Mouse (Mus musculus) stomach, embryonic 16.5 days (tissue): ENCODE results near the gene Ctnnbl1. TPM values are rescaled to one million over a fixed set of nuclear protein-coding genes. Genes with fewer than 3 reads are reported as not detected.

Experiments used
- ATAC-seq: fragments of 200-750 bp; cut with Nextera tagmentation; 2 replicates; pipeline ENCODE4 v1.8.0; 2017; ENCODE audit warnings: moderate number of reproducible peaks, moderate TSS enrichment; ENCODE audit not compliant: insufficient read depth, low FRiP score
- H3K27ac ChIP-seq: fragments of 300-500 bp; sonication (generic); 2 replicates; pipeline ENCODE4 v1.5.1; 2014; ENCODE audit warnings: low read length
- H3K27me3 ChIP-seq: fragments of 300-500 bp; sonication (generic); 2 replicates; pipeline ENCODE4 v1.6.1; 2014; ENCODE audit warnings: low read length, control low read depth, mixed read lengths; ENCODE audit not compliant: control insufficient read depth, insufficient read depth
- H3K36me3 ChIP-seq: fragments of 300-500 bp; sonication (generic); 2 replicates; pipeline ENCODE4 v1.6.1; 2014; ENCODE audit warnings: low read length; ENCODE audit not compliant: control insufficient read depth, insufficient read depth
- H3K4me1 ChIP-seq: fragments of 300-500 bp; sonication (generic); 2 replicates; pipeline ENCODE4 v1.6.1; 2014; ENCODE audit warnings: low read length, control low read depth, mixed read lengths; ENCODE audit not compliant: control insufficient read depth, insufficient read depth
- H3K4me2 ChIP-seq: fragments of 300-500 bp; sonication (generic); 2 replicates; pipeline ENCODE4 v1.6.1; 2014; ENCODE audit warnings: low read depth, low read length, mixed read lengths
- H3K4me3 ChIP-seq: fragments of 300-500 bp; sonication (generic); replicated peaks from 2 replicates; pipeline ENCODE4 v1.5.1; 2014; ENCODE audit warnings: mild to moderate bottlenecking, low read length
- H3K9ac ChIP-seq: fragments of 300-500 bp; sonication (generic); 2 replicates; pipeline ENCODE4 v1.6.1; 2014; ENCODE audit warnings: low read length
- H3K9me3 ChIP-seq: fragments of 300-500 bp; sonication (generic); replicated peaks from 2 replicates; pipeline ENCODE4 v1.6.1; 2016; ENCODE audit warnings: low read length, control low read depth; ENCODE audit not compliant: control insufficient read depth
- WGBS: fragments of 180-500 bp; shearing (Covaris S2); extraction: QIAGEN DNeasy Blood & Tissue Kit; methylation state at CpG from one replicate; pipeline ENCODE4 v1.1.7; 2014; 5-methylcytosine and 5-hydroxymethylcytosine counted together
- polyA plus RNA-seq: library from polyadenylated mRNA; unstranded; fragments of >200 nt; fragmentation: Nextera tagmentation; extraction: Ambion mirVana; gene quantifications from 2 replicates; pipeline ENCODE4 v1.2.1, GENCODE M21; 2015

Gene Ctnnbl1
- polyA plus RNA-seq, 1 experiment from 2014 or later = 43.9 TPM

DNA sequence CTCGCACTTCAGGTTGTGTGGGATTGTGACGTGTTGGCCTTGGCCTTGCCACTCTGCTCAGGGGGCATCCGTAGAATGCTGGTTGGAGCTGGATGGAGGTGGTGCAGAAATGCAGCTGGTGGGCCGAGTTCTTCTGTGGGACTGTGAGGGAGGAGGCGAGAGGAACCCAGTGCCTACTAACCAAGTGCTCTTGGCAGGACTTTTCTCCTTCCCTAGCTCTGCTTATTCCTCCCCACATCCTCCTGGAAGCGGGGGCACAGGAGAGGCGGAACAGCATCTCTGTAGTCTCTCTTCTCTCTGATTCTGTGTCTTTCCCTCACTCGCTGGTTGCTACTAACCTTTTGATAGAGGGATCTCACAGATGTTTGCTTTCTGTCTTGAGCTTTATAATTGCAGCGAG is 62.3 kb downstream of the Ctnnbl1 start:
- Histone ChIP-seq H3K27ac (no peak overlapping the region), H3K27me3 (no peaks in the 10 kb centered on the region), H3K9ac (no peak overlapping the region), H3K4me1 (no peaks in the 10 kb centered on the region), H3K4me3 (no peak overlapping the region), H3K4me2 (no peak overlapping the region), H3K36me3 (no peaks in the 10 kb centered on the region), H3K9me3 (no peaks in the 10 kb centered on the region)
- WGBS = 93% methylated on average over 9 of the region's 9 CpGs
- ATAC-seq = no peak

DNA sequence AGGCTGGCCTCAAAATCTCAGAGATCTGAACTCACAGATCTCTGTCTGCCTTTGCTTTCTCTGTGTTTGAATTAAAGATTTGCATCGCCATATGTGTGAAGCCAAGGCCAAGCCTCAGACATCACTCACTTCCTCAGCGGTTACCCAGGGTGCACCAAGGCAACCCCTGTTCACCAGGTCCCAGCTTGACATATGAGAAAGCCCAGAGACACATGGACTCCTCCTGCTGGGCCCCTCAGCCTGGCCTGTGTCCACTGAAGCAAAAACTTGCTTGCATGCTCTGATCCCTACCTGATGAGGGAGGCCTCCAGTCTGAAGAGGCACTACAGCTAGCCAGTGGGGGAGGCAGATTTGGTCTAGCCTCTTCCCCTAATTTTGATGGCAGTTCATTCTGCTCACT is 63.1 kb downstream of the Ctnnbl1 start:
- no peaks in the 10 kb centered on the region for H3K9me3 ChIP-seq
- no peak overlapping the region for H3K4me2 ChIP-seq
- ATAC-seq = no peak
- no peak overlapping the region for H3K27ac ChIP-seq
- H3K9ac ChIP-seq = no peak overlapping the region
- H3K4me3 ChIP-seq = no peak overlapping the region
- H3K36me3 ChIP-seq = no peaks in the 10 kb centered on the region
- H3K27me3 ChIP-seq = no peaks in the 10 kb centered on the region
- no peaks in the 10 kb centered on the region for H3K4me1 ChIP-seq
- WGBS = 82% methylated on average over 2 of the region's 2 CpGs

DNA sequence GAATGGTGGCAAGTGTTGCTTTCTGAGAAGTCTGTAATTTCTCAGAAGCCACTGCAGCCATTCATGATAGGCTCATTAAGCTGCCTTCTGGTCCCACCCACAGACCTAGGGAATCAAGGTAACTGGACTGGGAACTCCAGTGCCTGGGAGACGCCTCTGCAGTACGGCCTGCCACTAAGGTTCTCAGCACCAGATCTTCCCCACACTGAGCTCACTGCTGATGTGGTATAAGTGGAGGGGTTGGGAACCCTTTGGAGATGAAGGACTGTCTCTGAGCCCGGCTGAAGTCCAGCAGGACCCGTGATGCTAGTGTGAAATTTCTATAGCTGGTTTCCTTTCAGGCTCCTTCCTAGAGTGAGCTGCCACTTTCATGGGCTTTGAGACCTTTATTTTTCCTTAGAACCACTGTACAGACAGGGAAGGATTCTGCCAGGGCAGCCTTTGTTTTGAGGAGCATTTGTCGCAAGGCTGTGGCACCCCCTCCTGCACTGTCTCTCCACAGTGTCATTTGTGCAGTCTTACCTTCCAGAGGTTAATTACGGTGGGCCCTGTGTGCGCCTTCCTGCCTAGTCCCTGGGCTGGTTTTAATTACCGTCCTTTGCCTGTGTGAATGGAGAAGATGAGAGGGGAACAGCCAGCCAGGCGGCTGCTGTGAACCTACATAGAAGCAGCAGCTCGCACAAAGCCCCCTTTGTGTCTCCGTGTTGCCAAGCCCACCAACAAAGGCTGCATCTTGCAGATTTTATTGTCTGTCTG is 63.7 kb downstream of the Ctnnbl1 start:
- Histone ChIP-seq H3K27ac (no peak overlapping the region), H3K4me2 (no peak overlapping the region), H3K36me3 (no peaks in the 10 kb centered on the region), H3K9me3 (no peaks in the 10 kb centered on the region), H3K27me3 (no peaks in the 10 kb centered on the region), H3K4me1 (no peaks in the 10 kb centered on the region), H3K4me3 (no peak overlapping the region), H3K9ac (no peak overlapping the region)
- 64% methylated on average over 11 of the region's 11 CpGs for WGBS
- no peak for ATAC-seq

DNA sequence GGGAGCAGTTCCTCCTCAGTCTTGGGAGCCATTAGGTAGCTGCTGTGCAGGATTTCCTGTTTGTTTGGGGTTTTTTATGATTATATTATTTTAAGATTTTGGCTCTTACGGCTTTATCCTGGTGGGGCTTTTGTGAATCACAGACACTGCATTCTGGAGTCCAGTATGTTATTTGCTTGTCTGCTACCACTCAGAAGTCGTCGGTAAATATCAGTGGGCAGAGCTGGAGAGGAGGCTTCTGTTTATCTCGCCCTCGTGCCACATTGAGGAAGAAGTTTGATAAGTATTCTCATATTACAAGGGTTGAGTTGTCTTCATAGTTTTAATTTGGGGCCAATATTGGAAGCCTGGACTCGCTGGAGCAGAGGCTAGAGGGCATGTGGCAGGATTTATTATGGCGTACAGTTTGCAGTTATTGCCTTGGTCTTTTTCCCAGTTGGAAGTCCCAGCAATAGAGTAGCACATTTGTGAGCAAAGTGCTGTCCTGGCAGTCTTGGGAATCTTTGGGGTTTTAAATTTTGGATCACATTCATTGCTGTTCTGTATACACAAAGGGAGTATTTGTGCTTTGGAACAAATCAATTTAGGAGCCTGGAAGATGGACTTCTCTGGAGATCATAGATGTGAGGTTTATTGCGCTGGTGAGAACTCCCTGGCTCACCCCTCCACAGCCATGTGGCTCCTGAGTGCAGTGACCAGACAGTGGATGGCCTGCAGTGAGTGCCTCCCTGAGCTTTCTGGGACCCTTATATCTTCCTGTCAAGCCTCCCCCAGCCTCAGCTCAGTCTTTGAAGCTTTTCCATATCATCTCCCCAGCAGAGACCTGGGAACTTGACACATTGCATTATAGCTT is 64.5 kb downstream of the Ctnnbl1 start:
- Histone ChIP-seq H3K36me3 (no peaks in the 10 kb centered on the region), H3K9me3 (no peaks in the 10 kb centered on the region), H3K4me2 (no peak overlapping the region), H3K27me3 (no peaks in the 10 kb centered on the region), H3K9ac (no peak overlapping the region), H3K27ac (no peak overlapping the region), H3K4me3 (no peak overlapping the region), H3K4me1 (no peaks in the 10 kb centered on the region)
- WGBS = 47% methylated on average over 8 of the region's 8 CpGs
- ATAC-seq = no peak

DNA sequence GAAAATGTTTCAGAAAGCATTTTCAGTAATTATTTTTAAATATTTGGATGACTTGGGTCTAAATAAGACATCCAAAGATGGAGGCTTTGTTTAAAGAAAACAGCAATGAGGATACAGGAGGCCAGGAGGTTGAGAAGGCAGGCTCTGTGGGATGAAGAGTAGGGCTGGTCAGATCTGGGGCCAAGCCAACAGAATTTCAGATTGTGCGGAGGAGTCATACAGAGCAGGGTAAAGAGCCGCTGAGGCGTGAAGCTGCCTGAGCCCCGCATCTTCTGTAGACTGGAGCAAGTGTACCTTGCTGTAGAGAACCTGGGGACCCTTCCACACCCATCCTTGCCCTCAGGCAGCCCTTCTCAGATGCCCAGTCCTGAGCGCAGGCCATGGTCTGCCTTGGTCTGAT is 65.5 kb downstream of the Ctnnbl1 start:
- H3K4me2 ChIP-seq = no peak overlapping the region
- no peaks in the 10 kb centered on the region for H3K27me3 ChIP-seq
- 81% methylated on average over 5 of the region's 5 CpGs for WGBS
- no peaks in the 10 kb centered on the region for H3K36me3 ChIP-seq
- ATAC-seq = no peak
- no peak overlapping the region for H3K4me3 ChIP-seq
- H3K9ac ChIP-seq = no peak overlapping the region
- H3K9me3 ChIP-seq = no peaks in the 10 kb centered on the region
- H3K27ac ChIP-seq = no peak overlapping the region
- no peaks in the 10 kb centered on the region for H3K4me1 ChIP-seq

DNA sequence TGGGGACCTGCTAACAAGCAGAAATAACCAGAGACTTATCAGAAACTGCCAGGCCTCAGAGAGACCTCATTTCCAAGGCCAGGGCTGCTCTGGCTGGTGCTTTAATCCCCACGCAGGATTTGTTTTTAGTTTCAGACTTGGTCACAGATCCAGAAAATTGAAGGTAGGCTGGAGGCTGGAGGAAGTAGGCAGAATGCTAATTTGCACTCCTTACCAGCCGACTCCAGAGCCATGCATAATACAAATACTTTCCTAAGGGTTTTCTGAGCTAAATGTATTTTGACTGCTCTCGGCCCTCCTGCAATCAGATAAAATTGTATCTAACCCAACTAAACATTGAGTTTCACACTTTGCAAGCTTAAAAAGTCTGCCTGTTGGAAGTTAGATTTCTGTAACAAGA is 67.2 kb downstream of the Ctnnbl1 start:
- Histone ChIP-seq H3K4me2 (no peak overlapping the region), H3K36me3 (no peaks in the 10 kb centered on the region), H3K27me3 (no peaks in the 10 kb centered on the region), H3K4me1 (no peaks in the 10 kb centered on the region), H3K4me3 (no peak overlapping the region), H3K27ac (no peak overlapping the region), H3K9ac (no peak overlapping the region), H3K9me3 (no peaks in the 10 kb centered on the region)
- 77% methylated on average over 3 of the region's 3 CpGs for WGBS
- no peak for ATAC-seq

DNA sequence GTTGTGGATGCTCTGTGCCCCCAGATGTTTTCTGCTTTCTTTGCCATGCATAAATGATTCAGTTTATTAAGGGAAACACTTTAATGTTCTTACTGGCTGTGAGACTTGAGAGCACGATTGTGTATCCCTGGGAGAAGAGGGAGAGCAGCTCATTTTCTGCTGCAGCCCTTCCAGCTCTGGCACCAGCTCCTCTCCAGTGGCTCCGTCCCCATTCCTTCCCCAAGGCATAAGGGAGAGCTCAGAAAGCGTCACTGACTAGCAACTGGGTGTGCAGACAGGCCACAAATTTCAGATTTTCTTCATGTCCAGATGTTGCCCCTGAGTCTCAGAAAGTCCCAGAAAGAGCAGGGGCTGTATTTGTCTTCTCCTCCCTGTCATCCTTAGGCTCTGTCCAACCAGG is 67.9 kb downstream of the Ctnnbl1 start:
- Histone ChIP-seq H3K9ac (no peak overlapping the region), H3K9me3 (no peaks in the 10 kb centered on the region), H3K4me2 (no peak overlapping the region), H3K27me3 (no peaks in the 10 kb centered on the region), H3K27ac (no peak overlapping the region), H3K4me1 (no peaks in the 10 kb centered on the region), H3K4me3 (no peak overlapping the region), H3K36me3 (no peaks in the 10 kb centered on the region)
- no peak for ATAC-seq
- WGBS = 68% methylated on average over 3 of the region's 3 CpGs

DNA sequence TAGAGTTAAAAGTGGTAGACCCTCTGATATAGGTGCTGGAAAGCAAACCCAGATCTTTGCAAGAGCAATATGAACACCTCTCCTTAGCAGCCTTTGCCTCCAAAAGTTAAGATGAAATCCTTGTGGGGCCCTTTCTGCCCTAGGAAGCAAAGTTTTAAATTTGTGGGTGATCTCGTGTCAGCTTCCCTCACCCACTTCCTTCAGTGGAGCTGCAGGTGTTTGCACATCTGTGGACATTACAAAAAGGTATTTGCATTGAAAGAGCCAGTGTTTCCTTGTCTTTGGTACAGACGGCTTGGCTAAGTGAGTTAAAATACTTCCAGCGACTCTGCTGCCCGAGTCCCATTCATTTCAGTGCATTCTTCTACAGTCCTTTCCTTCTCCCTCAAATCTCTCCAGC is 69.9 kb downstream of the Ctnnbl1 start:
- Histone ChIP-seq H3K4me2 (no peak overlapping the region), H3K27ac (no peak overlapping the region), H3K36me3 (no peaks in the 10 kb centered on the region; the same call in 1 of the 2 replicates), H3K4me1 (no peaks in the 10 kb centered on the region), H3K9me3 (no peaks in the 10 kb centered on the region), H3K9ac (no peak overlapping the region), H3K4me3 (no peak overlapping the region), H3K27me3 (no peaks in the 10 kb centered on the region)
- ATAC-seq = no peak
- WGBS = 71% methylated on average over 4 of the region's 4 CpGs

DNA sequence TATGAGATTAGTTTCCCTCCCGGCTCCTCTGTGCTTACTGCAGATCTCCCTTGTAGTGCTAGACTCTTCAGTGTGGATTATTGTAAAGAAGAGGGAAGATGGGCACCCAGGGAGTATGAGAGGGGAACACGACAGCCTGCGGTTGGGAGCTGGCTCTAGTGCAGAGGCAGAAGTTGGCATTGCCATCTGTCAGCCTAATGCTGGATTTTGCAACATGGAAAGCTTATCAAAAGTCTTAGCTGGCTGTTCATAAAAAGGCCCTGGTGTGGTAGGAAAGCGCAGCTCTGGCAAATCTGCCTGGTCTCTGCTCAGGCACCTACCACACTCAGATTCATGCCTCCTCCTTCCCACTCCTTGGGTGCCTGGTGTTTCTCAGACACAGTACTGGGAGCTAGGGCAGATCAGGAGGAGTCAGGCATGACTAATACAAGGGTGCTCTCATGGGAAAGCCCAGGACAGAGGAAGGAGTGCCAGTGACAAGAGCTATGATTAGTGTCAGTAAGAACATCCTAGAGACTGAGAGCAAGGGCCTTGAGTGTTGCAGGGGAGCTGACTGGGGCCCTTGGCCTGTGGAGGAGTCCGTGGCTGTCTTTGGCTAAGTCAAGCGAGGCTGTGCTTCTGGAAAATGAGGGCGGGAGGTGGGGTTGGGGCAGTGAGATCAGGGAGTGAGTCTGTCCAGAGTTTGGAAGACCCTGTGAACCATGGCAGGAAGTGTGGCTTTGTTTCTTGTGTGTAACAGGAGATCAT is 70.6 kb downstream of the Ctnnbl1 start:
- H3K9ac ChIP-seq = no peak overlapping the region
- WGBS = 79% methylated on average over 7 of the region's 7 CpGs
- H3K4me1 ChIP-seq = no peaks in the 10 kb centered on the region
- ATAC-seq = no peak
- no peak overlapping the region for H3K27ac ChIP-seq
- H3K36me3 ChIP-seq = no peaks in the 10 kb centered on the region; the same call in 1 of the 2 replicates
- no peak overlapping the region for H3K4me3 ChIP-seq
- no peaks in the 10 kb centered on the region for H3K27me3 ChIP-seq
- no peaks in the 10 kb centered on the region for H3K9me3 ChIP-seq
- H3K4me2 ChIP-seq = no peak overlapping the region
